Mouse (Mus musculus) erythroblast, adult 5-6 weeks (primary cell): ENCODE measurements around the gene Tas2r102. TPM values are rescaled to one million over a fixed set of nuclear protein-coding genes. Genes with fewer than 3 reads are reported as not detected.

Source experiments
- ATAC-seq: replicated peaks from 2 replicates; pipeline ENCODE4 v1.8.0; 2016; ENCODE audit warnings: moderate number of reproducible peaks, mild to moderate bottlenecking, moderate TSS enrichment, inconsistent platforms; ENCODE audit not compliant: poor library complexity, low FRiP score, severe bottlenecking
- total RNA-seq, 2 experiments: library from RNA; stranded (forward) in 1 of 2; stranded (reverse) in 1 of 2; fragments of 150-400 nt in 1 of 2; fragments of 200-764, 138-1000 nt in 1 of 2; gene quantifications; 2 replicates each; pipeline versions ENCODE4 v1.2.3 to v1.2.4; 2015 to 2017; ENCODE audit warnings: low replicate concordance in 2 of 2

The Tas2r102 gene
- total RNA-seq (2015; ENCODE audit: low replicate concordance) (not detected in 2 replicates), total RNA-seq (2017; ENCODE audit: low replicate concordance) (not detected in 2 replicates)

- ATAC-seq = no peak
Observed at GRCm38 (mm10) chr6:132761831-132762230, at the start of gene Tas2r102. TSS of gene Tas2r102 (plus strand) at chr6:132762131.

- no peak for ATAC-seq
Observed at GRCm38 (mm10) chr6:132737935-132738334, 24.0 kb upstream of the Tas2r102 start, which contains the start of gene Tas2r115. TSS of gene Tas2r115 (minus strand) at chr6:132738035.

GRCm38 (mm10) chr6:132750206-132750605 is 11.7 kb upstream of the Tas2r102 start:
- no peak for ATAC-seq

- ATAC-seq = no peak
Observed at GRCm38 (mm10) chr6:132754430-132754829, 7.5 kb upstream of the Tas2r102 start, which contains the start of gene Tas2r124. TSS of gene Tas2r124 (plus strand) at chr6:132754730.

GRCm38 (mm10) chr6:132778062-132778461 is 16.1 kb downstream of the Tas2r102 start, which contains the start of gene Tas2r136:
TSS of gene Tas2r136 (minus strand) at chr6:132778162.
- ATAC-seq = no peak

GRCm38 (mm10) chr6:132795393-132795792 is 33.5 kb downstream of the Tas2r102 start:
- no peak for ATAC-seq

GRCm38 (mm10) chr6:132802518-132802917 is 40.6 kb downstream of the Tas2r102 start, which contains the start of gene Tas2r117:
TSS of gene Tas2r117 (plus strand) at chr6:132802818.
- no peak for ATAC-seq

Other genes starting within 250 kb of the Tas2r102 start
- gene Prh1, start 192.3 kb upstream of the Tas2r102 start, total RNA-seq (2015; ENCODE audit: low replicate concordance) = not detected in 2 replicates
- gene Prh1, start 192.3 kb upstream of the Tas2r102 start, total RNA-seq (2017; ENCODE audit: low replicate concordance) = not detected in 2 replicates
- not detected in 2 replicates for gene Prp2, start 166.2 kb upstream of the Tas2r102 start, total RNA-seq (2015; ENCODE audit: low replicate concordance)
- not detected in 2 replicates for gene Prp2, start 166.2 kb upstream of the Tas2r102 start, total RNA-seq (2017; ENCODE audit: low replicate concordance)
- gene A630073D07Rik, start 110.6 kb upstream of the Tas2r102 start, total RNA-seq (2015; ENCODE audit: low replicate concordance) = not detected in 2 replicates
- not detected in 2 replicates for gene A630073D07Rik, start 110.6 kb upstream of the Tas2r102 start, total RNA-seq (2017; ENCODE audit: low replicate concordance)
- gene Tas2r120, start 105.2 kb upstream of the Tas2r102 start, total RNA-seq (2015; ENCODE audit: low replicate concordance) = not detected in 2 replicates
- not detected in 2 replicates for gene Tas2r120, start 105.2 kb upstream of the Tas2r102 start, total RNA-seq (2017; ENCODE audit: low replicate concordance)
- gene Tas2r121, start 61.1 kb upstream of the Tas2r102 start, total RNA-seq (2015; ENCODE audit: low replicate concordance) = not detected in 2 replicates
- not detected in 2 replicates for gene Tas2r121, start 61.1 kb upstream of the Tas2r102 start, total RNA-seq (2017; ENCODE audit: low replicate concordance)
- not detected in 2 replicates for gene Tas2r122, start 50.2 kb upstream of the Tas2r102 start, total RNA-seq (2015; ENCODE audit: low replicate concordance)
- not detected in 2 replicates for gene Tas2r122, start 50.2 kb upstream of the Tas2r102 start, total RNA-seq (2017; ENCODE audit: low replicate concordance)
- gene Tas2r115, start 24.1 kb upstream of the Tas2r102 start, total RNA-seq (2015; ENCODE audit: low replicate concordance) = not detected in 2 replicates
- not detected in 2 replicates for gene Tas2r115, start 24.1 kb upstream of the Tas2r102 start, total RNA-seq (2017; ENCODE audit: low replicate concordance)
- not detected in 2 replicates for gene Tas2r124, start 7.4 kb upstream of the Tas2r102 start, total RNA-seq (2015; ENCODE audit: low replicate concordance)
- not detected in 2 replicates for gene Tas2r124, start 7.4 kb upstream of the Tas2r102 start, total RNA-seq (2017; ENCODE audit: low replicate concordance)
- gene Tas2r136, start 16.0 kb downstream of the Tas2r102 start, total RNA-seq (2015; ENCODE audit: low replicate concordance) = not detected in 2 replicates
- not detected in 2 replicates for gene Tas2r136, start 16.0 kb downstream of the Tas2r102 start, total RNA-seq (2017; ENCODE audit: low replicate concordance)
- gene Tas2r117, start 40.7 kb downstream of the Tas2r102 start, total RNA-seq (2015; ENCODE audit: low replicate concordance) = not detected in 2 replicates
- gene Tas2r117, start 40.7 kb downstream of the Tas2r102 start, total RNA-seq (2017; ENCODE audit: low replicate concordance) = not detected in 2 replicates
- gene Tas2r123, start 85.0 kb downstream of the Tas2r102 start, total RNA-seq (2015; ENCODE audit: low replicate concordance) = not detected in 2 replicates
- not detected in 2 replicates for gene Tas2r123, start 85.0 kb downstream of the Tas2r102 start, total RNA-seq (2017; ENCODE audit: low replicate concordance)
- not detected in 2 replicates for gene Tas2r116, start 93.3 kb downstream of the Tas2r102 start, total RNA-seq (2015; ENCODE audit: low replicate concordance)
- not detected in 2 replicates for gene Tas2r116, start 93.3 kb downstream of the Tas2r102 start, total RNA-seq (2017; ENCODE audit: low replicate concordance)
- gene Tas2r110, start 105.9 kb downstream of the Tas2r102 start, total RNA-seq (2015; ENCODE audit: low replicate concordance) = not detected in 2 replicates
- gene Tas2r110, start 105.9 kb downstream of the Tas2r102 start, total RNA-seq (2017; ENCODE audit: low replicate concordance) = not detected in 2 replicates
- gene Tas2r113, start 130.9 kb downstream of the Tas2r102 start, total RNA-seq (2015; ENCODE audit: low replicate concordance) = not detected in 2 replicates
- gene Tas2r113, start 130.9 kb downstream of the Tas2r102 start, total RNA-seq (2017; ENCODE audit: low replicate concordance) = not detected in 2 replicates
- gene Tas2r125, start 147.5 kb downstream of the Tas2r102 start, total RNA-seq (2015; ENCODE audit: low replicate concordance) = not detected in 2 replicates
- gene Tas2r125, start 147.5 kb downstream of the Tas2r102 start, total RNA-seq (2017; ENCODE audit: low replicate concordance) = not detected in 2 replicates
- gene Tas2r129, start 189.0 kb downstream of the Tas2r102 start, total RNA-seq (2015; ENCODE audit: low replicate concordance) = not detected in 2 replicates
- not detected in 2 replicates for gene Tas2r129, start 189.0 kb downstream of the Tas2r102 start, total RNA-seq (2017; ENCODE audit: low replicate concordance)
- gene Tas2r131, start 195.8 kb downstream of the Tas2r102 start, total RNA-seq (2015; ENCODE audit: low replicate concordance) = not detected in 2 replicates
- gene Tas2r131, start 195.8 kb downstream of the Tas2r102 start, total RNA-seq (2017; ENCODE audit: low replicate concordance) = not detected in 2 replicates
- not detected in 2 replicates for gene Tas2r109, start 218.8 kb downstream of the Tas2r102 start, total RNA-seq (2015; ENCODE audit: low replicate concordance)
- not detected in 2 replicates for gene Tas2r109, start 218.8 kb downstream of the Tas2r102 start, total RNA-seq (2017; ENCODE audit: low replicate concordance)